Mouse (Mus musculus) ovary, adult 18-20 months (tissue): Measurements from ENCODE around the gene Cdhr5.
A peak's percentile ranks its signal among the peaks of the same experiment; 100 is the strongest.
"Not testable (repeated sequence)": the region's sequence is repeated elsewhere in the genome, so short reads cannot be mapped to it uniquely, and the experiment has no call there.

Experiments
- DNase-seq: peaks from one replicate; pipeline ENCODE4 v3.0.0; 2022; ENCODE audit warnings: low spot score, mixed read lengths

Cdhr5 gene

DNA sequence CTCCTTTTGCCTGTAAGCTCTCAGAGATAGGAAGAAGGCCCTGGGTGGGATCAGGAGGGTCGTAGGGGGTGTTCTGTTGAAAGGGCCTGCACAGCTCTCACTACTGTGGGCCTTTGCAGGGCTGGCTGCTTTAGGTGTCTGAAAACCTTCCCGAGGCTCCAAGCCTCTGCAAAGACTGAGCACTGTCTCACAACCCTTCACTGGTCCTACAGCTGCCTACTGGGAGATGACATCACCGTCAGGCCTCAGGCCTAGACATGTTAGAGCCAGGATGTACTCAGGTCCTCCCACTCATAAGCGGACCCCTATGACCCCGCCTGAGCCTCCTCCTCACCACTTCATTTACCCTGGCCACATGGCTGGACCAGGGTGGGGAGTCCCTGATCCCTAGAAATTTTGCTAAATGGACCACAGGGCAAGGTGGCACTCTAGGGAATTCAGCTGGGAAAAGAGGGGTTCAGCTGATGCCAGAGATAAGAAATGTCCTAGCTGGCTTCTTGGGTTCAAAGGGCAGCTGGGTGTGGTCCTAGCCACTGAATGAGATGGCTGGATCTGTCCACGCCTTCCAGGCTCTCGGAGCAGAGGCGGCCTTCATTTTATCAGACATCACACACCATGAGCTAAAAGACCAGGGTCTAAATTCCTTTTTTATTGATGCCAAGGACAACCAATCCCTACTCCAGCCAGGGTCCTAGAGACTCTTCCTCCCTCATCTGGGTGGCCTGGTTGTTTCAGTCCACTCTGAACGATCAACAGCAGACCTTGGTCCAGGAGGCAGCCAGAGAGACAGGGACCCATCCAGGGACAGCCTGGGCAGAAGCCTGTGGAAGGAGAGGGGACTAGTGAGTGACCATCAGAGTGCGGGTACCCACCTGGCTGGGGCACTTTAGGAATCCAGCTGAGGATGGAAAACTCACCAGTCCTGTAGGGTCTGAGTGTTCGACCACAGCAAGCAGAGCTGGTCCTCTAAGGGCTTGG lies 1.4 kb upstream of the Cdhr5 start:
- DNase-seq: no peak

DNA sequence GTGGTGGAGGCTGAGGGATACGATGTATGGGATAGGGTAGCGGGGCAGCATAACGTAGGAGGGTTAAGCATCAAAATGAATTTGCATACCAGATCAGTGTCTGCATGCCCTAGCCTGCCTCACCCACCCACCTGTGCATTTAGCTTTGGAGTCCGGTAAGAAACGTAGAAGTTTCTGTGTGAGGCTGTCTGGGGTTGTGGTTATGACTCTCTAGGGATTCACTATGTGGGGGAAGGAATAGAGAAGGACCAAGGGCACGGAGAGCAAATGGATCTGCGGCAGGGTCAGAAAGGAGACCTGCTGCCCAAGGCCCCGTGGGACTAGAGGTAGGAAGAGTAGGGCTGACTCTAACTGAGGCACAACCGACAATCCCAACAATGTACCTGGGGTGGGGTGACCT lies 1.2 kb downstream of the Cdhr5 start:
- no peak for DNase-seq

DNA sequence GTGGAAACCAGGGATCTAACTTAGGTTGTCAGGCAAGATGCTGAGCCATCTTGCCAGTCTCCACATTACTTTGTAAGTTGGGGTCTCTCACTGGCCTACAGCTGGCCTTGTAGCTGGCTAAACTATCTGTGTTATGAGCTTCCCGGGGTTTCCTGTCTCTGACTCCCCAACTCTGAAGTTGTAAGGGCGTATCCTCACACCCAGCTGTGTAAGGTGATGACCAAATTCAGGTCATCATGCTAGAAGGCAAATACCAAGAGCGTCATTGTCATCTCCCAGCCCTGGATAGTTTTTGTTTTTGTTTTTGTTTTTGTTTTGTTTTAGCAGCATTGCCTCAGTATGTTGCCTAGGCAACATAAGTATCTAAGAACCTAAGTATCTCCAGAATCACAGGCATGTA lies 6.0 kb downstream of the Cdhr5 start:
- DNase-seq: no peak

DNA sequence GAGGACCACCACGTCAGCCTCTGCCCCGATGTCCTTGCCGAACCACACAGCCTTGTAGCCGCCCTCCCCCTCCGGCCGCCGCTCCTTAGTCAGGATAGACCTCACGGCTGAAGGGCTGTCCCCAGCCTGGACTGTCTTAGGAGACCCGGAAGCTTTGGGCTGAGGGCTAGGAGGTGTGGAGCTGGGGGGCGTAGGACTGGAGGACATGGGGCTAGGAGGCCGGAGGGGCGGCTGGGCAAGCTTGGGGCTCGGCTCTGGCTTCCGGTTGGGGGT lies 7.4 kb downstream of the Cdhr5 start:
- DNase-seq: no peak

DNA sequence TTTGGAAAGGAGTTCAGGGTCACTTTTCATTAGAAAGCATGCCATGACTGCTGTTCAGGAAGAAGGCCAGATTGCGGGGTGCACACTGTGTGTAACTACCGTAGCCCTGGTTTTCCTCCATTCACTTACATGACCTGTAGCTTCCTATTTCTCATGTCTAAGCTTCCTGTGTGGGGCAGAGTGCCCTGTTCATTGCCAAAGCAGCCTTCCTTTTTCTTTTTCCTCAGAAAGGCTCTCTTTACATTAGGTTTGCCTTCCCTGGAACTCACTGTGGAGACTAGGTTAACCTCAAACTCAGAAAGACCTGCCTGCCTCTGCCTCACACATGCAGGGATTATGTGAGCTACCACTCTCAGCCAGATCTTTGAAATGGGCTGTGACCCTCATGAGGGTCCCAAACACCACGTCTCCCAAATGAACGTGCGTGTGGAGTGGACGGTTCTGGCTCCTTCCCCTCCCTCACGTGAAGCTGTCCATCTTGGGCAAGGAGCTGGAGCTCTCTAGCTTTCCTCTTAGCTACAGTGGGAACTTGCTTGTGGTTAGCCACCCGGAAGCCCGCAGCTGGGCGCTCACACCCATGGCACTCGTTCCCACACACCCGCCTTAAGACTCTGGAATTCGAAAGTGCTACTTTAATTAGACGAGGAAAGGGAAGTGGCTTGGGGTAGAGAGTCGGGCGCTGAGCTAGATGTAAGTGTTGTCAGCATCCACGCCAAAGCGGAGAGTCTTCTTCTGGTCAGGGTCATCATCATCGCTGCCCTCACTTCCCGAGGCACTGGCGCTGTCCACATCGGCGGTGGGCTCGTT lies 7.9 kb downstream of the Cdhr5 start:
- DNase-seq: no peak

DNA sequence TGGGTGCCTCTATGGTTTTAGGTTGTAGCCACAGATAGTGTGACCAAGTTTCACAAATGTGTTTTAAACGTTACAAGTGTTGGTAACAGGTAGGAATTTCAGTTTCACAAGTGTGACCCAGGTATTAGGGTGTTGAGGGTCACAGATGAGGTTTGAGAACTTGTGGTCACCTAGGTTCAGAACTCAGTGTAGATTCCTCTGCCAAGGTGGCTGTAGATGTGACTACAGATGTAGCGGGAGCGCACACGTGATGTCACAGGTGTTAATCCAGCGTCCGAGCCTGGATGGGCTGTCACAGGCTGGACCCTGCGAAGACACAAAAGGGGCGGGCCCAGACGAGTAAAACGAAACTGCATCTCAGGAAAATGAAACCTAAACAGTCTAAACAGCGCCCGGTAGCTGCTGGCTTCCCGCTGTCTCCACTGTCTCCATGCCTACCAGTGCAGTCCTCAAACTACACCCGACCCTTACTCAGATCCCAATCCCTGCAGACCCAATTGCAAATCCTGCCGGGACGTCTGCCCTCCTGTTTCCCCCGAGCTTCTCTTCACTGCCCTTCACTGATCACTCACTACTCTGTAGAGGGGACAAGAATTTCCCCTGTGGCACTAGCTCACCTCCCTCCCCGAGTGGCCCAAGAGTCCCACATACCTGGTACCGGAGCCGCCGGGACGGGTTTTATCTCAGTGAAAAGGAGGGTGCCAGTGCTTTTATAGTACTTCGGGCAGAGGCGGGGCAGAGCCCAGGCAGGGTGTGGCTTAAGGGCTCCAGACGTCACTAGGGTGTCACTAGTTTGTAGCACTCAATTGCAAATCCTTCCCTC lies 10.6 kb downstream of the Cdhr5 start, which contains the start of gene Irf7:
TSS of gene Irf7 (minus strand) at position 743 of the 823 bp plus-strand sequence.
- peak; percentile 31 for DNase-seq

DNA sequence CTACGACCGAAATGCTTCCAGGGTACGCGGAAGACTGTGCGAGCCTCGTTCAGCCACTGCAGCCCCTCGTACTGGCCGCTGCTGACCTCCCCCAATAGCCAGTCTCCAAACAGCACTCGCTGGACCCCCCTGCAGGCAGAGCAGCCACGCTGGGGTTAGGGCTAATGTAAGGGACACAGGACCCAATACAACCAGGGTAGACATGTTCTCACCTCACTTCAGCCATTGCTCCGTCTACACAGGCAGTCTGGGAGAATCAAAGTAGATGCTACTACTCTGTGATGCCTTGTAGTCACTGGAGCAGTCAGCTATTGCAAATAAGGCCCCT lies 11.2 kb downstream of the Cdhr5 start:
- DNase-seq: no peak

DNA sequence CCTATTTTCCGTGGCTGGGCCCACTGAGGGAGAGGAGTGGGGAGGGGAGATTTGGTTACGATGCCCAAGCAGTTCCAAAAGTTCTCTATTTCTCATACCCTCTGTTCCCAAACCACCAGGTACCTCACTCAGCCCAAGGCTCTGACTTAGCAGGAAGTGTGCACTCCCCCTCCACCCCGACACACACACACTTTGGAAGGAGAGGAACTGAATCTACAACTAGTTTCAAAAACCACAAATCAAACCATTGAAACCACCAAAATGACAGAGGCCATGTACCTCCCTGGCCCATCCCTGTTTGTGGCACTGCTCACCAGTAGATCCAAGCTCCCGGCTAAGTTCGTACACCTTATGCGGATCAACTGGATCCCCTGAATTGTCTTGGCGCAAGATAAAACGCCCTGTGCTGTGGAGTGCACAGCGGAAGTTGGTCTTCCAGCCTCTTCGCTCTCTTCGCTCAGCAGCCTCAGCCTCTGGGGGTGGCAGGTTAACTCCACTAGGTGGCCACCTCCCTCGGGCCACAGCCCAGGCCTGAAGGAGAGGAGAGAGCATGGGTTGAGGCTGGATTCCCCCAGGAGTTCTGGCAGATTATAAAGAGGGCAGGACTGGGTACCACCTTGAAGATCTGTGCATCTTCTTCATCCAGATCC lies 11.7 kb downstream of the Cdhr5 start:
- DNase-seq: no peak

DNA sequence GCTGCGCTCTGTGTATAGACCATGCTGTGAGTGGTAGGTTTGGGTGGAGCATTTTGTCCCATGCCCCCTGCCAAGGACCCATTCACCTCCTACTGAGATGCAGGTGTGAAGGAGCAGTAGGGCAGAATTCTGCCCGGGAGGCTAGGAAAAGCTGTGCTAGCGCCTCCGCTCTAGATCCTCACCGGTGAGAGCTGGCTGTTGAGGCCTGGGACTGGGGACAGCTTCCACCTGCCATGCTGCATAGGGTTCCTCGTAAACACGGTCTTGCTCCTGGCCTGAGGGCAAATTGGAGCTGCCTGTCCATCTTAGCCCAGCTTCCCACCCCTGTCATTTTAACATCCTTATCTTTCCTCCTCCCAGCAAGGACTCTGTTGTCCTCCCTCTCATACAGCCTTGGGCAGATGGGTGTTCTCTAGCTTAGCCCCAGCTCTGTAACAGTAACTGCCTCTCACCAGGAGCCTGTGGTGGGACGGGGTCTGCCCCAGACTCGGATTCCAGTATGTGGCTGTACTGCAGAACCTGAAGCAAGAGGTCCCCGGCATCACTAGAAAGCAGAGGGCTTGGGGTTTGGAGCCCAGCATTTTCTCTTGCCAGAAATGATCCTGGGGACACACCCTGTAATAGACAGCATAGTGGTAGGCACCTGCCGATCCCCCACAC lies 12.4 kb downstream of the Cdhr5 start:
- DNase-seq: no peak

DNA sequence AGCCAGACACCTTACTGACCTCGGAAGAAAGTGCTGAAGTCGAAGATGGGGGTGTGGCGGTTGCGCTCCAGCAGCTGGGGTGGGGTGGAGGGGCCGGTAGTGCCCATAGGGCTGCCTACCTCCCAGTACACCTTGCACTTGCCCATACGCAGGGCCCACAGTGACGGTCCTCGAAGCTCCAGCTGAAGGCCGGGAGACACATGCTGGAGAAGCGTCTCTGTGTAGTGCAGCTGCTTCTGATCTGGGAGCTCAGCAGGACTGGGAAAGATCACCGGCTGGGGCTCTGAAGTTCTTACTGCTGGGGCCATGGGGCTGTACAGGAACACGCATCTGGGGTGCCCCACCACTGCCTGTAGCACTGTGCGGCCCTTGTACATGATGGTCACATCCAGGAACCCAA lies 12.9 kb downstream of the Cdhr5 start:
- DNase-seq: no peak

DNA sequence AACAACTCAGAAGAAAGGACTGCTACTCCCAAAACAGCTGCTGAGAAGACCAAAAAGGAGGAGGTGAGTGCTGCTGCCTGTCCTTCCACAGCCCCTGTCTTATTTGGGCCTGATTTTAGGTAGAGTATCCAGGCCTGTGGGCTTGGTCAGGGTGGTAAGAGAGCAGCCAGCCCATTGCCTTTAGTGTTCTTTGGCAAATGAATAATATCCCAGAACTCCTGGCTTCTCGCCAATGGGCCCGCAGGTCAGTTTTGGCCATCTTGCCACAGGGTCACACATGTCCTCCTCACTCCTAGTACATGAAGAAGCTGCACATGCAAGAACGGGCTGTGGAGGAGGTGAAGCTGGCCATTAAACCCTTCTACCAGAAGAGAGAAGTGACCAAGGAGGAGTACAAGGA lies 15.1 kb downstream of the Cdhr5 start:
- no peak for DNase-seq

DNA sequence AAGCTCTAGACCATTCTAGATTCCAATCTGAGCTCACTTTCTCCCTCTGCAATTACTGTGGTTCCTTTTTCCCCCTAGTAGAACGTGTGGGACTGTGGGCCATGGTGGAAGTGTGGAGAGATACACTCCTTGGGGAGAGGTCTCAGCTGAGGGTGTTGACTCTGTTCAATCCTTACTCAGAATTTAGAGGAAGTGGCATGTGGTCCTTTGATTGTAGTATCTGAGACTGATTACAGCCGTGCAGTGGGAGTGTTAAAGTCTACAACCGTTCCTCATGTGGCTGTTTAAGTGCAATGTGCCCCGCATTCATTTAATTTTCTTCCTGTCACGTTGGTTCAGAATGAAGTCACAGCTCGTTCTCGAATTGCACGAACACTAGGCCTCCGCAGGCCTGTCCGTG lies 20.4 kb downstream of the Cdhr5 start:
- no peak for DNase-seq

DNA sequence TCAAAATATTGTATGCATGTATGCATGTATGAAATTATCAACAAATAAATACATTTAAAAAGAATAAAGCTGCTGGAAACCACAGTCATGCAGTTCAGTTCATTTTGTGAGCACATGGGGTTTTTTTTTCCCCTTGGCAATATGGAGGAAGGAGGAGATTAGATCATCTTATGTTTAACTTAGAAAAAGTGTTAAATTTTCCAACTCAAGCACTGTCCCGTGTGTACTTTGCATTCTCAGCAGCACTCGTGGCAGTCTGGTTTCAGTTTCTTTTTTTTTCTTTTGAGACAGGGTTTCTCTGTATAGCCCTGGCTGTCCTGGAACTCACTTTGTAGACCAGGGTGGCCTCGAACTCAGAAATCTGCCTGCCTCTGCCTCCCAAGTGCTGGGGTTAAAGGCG lies 26.1 kb downstream of the Cdhr5 start:
- not testable (repeated sequence) for DNase-seq

DNA sequence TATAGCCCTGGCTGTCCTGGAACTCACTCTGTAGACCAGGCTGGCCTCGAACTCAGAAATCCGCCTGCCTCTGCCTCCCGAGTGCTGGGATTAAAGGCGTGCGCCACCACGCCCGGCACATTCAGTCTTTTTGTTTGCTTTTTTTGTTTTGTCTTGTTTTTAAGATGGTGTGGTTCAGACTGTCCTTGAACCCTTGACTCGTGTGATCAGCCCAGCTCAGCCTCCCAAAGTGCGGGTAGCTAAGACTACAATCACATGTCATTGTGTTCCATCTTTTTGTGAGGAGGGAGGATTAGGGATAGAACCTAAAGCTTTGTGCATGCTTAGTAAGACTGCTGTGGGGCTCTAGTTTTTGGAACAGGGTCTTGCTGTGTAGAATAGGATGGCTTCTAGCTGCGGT lies 45.0 kb downstream of the Cdhr5 start:
- no peak for DNase-seq

DNA sequence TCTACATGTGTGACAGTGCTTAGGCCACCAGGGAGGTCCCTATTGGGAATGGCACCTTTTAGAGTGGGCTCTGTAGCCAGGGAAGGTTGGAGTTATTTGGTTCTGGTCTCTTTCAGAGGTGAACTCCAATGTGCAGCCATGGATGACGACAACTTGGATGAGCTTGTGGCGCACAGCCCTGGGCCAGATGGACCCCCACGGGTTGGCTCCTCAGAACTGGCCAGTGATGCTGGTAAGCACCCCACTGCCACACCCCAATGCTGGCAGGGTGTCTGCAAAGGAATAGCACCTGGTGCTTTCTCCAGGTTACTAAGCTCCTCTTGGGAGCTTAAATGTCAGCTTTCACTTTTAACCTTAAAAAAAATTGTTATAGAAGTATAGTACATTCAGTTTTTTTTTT lies 45.5 kb downstream of the Cdhr5 start:
- no peak for DNase-seq

DNA sequence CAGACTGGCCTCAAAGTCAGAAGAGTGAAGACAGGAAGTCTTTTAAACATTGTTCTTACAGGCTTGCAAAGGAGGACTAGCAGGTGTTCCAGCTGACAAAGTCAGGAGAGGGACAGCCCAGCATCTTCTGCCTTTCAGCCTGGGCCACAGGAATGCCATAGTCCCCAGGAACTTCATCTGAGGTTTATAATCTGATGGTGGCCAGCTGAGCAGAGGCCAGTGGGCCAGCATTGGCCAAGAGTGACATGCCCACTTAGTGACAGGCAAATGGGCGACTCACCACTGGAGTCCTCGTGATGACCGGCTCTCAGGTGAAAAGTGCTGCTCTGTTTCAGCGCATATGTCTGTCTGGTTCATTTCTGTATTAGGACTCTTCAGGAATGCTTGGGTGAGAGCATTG lies 46.0 kb downstream of the Cdhr5 start:
- no peak for DNase-seq

DNA sequence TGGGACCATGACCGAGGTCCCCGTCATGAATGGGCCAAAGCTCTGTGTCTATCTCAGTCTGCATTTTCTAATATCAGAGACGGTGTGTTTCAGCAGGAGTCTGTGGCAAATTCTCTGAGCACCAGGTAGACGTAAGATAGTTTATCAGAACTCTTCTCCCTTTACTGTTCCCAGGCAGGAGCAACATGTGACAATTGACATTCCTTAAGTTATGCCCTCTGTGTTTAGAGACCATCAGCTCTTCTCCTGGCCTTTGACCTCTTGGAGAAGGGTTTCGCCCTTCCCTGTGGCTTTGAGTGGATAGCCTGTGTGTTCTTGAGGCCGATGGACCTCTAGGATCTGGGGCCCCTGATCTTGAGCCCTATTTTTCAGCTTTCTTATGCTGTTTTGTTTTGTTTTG lies 46.9 kb downstream of the Cdhr5 start:
- DNase-seq: no peak

DNA sequence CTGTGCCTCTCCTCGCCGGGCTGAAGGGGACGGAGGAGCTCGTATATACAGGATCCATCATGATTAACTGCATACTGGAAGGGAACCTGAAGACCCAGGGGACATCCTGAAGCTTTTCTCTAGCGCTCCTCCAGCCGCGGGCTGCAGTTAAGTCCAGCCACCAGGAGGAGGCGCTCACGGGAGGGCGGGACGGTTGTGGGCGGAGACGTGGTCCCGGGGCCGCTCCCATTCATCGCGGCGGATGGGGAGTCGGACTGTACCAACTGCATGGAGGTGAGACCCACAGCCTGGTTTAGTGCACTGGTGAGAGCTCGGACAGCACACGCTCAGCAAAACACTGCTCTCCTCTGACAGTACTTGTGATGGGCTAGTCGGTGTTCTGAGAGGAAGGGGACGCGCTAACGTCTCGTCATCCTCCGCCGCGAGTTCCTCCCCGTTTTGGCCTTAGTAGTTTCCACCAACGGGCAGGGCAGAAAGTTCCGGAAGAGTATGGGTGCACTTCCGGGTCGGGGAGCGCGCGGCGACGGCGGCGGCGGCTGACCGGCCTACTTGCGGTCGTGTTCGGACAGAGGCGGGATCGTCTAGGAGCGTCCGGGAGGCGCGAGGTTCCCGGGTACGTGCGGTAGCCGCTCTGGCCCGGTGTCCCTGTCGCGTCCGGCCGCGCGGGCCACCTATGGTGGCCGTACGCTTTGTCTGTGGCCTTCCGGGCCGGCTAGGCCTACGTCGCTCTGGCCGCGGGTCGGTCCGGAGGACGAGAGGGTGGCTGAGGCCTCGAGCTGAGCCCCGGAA lies 48.1 kb downstream of the Cdhr5 start, which contains the start of gene Phrf1:
TSS of gene Phrf1 (plus strand) at position 506 of the 789 bp plus-strand sequence.
- DNase-seq: peak; percentile 77

DNA sequence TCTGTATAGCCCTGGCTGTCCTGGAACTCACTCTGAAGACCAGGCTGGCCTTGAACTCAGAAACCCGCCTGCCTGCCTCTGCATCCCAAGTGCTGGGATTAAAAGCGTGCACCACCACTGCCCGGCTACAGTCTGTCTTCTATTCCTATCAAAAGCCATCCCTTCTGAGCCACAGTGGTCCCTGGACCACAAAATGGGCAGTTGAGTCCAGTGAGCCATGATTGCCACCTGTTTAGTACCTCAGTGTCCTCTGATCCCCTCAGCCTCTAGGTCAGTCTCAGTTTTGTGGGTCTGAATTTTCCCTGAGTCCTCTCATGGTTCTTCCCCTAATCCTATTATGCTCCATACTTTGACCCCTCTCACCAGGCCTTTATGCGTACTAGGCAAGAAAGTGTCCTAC lies 48.8 kb downstream of the Cdhr5 start:
- DNase-seq: no peak

DNA sequence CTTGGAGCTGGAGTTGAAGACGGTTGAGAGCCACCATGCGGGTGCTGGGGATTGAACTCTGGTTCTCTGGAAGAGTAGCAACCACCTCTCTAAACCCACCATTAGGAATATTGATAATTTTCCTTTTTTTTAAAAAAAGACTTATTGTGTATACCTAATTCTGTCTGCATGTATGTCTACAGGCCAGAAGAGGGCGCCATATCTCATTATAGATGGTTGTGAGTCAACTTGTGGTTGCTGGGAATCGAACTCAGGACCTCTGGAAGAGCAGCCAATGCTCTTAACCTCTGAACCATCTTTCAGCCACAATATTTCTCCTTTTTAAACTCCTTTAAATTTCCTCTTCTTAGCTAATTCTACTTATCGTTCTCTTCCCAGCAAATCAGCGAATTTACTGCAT lies 50.1 kb downstream of the Cdhr5 start:
- no peak for DNase-seq
